Mouse (Mus musculus) cerebral cortex, adult 2 months (tissue): Measurements from ENCODE around the gene Trim63.

Experiments used
- WGBS: fragments of 180-500 bp; shearing (Covaris S2); methylation state at CpG from one replicate; pipeline ENCODE4 v1.1.7; 2018; 5-methylcytosine and 5-hydroxymethylcytosine counted together

The Trim63 gene

GRCm38 (mm10) chr4:134343071-134344031, 28.4 kb downstream of the Trim63 start, which contains the start of gene Slc30a2:
TSS of gene Slc30a2 (plus strand) at chr4:134343181.
- WGBS = 3% methylated on average over 61 of the region's 61 CpGs

GRCm38 (mm10) chr4:134344620-134345019, 29.7 kb downstream of the Trim63 start:
- 66% methylated on average over 3 of the region's 3 CpGs for WGBS

- WGBS = 93% methylated on average over 15 of the region's 15 CpGs
Measured at GRCm38 (mm10) chr4:134345802-134346201, 30.9 kb downstream of the Trim63 start.

GRCm38 (mm10) chr4:134348078-134348477, 33.2 kb downstream of the Trim63 start:
- WGBS = 78% methylated on average over 11 of the region's 11 CpGs

- 81% methylated on average over 5 of the region's 5 CpGs for WGBS
Measured at GRCm38 (mm10) chr4:134348545-134348944, 33.6 kb downstream of the Trim63 start.

- WGBS = 95% methylated on average over 7 of the region's 7 CpGs
Measured at GRCm38 (mm10) chr4:134349829-134350228, 34.9 kb downstream of the Trim63 start.

GRCm38 (mm10) chr4:134350641-134351040, 35.7 kb downstream of the Trim63 start:
- 90% methylated on average over 6 of the region's 6 CpGs for WGBS

GRCm38 (mm10) chr4:134351329-134352260, 36.7 kb downstream of the Trim63 start:
- WGBS = 65% methylated on average over 18 of the region's 18 CpGs

- 82% methylated on average over 12 of the region's 12 CpGs for WGBS
Measured at GRCm38 (mm10) chr4:134352261-134352707, 37.4 kb downstream of the Trim63 start.

GRCm38 (mm10) chr4:134352929-134353328, 38.0 kb downstream of the Trim63 start:
- 79% methylated on average over 7 of the region's 7 CpGs for WGBS

- 81% methylated on average over 5 of the region's 5 CpGs for WGBS
Measured at GRCm38 (mm10) chr4:134353527-134354409, 38.8 kb downstream of the Trim63 start.

- 54% methylated on average over 16 of the region's 16 CpGs for WGBS
Measured at GRCm38 (mm10) chr4:134355841-134356452, 41.0 kb downstream of the Trim63 start.

GRCm38 (mm10) chr4:134356591-134357460, 41.9 kb downstream of the Trim63 start:
- 25% methylated on average over 22 of the region's 22 CpGs for WGBS

GRCm38 (mm10) chr4:134357461-134357771, 42.5 kb downstream of the Trim63 start:
- WGBS = 52% methylated on average over 17 of the region's 17 CpGs

- 94% methylated on average over 6 of the region's 6 CpGs for WGBS
Measured at GRCm38 (mm10) chr4:134359649-134360048, 44.7 kb downstream of the Trim63 start.

- WGBS = 72% methylated on average over 5 of the region's 5 CpGs
Measured at GRCm38 (mm10) chr4:134361215-134361614, 46.3 kb downstream of the Trim63 start.

- 58% methylated on average over 9 of the region's 9 CpGs for WGBS
Measured at GRCm38 (mm10) chr4:134362124-134362523, 47.2 kb downstream of the Trim63 start.

- 42% methylated on average over 9 of the region's 9 CpGs for WGBS
Measured at GRCm38 (mm10) chr4:134362586-134362985, 47.7 kb downstream of the Trim63 start.

GRCm38 (mm10) chr4:134365280-134365679, 50.4 kb downstream of the Trim63 start:
- WGBS = 46% methylated on average over 5 of the region's 5 CpGs
